Mouse (Mus musculus) intestine, embryonic 15.5 days (tissue): Measurements from ENCODE around the gene Synpo2l. TPM values are rescaled to one million over a fixed set of nuclear protein-coding genes. Genes with fewer than 3 reads are reported as not detected.

Experiments
- ATAC-seq: fragments of 200-750 bp; cut with Nextera tagmentation; 2 replicates; pipeline ENCODE4 v1.8.0; 2017; ENCODE audit warnings: moderate TSS enrichment, moderate library complexity
- H3K27ac ChIP-seq: fragments of 300-500 bp; sonication (generic); 2 replicates; pipeline ENCODE4 v1.5.1; 2015; ENCODE audit warnings: mild to moderate bottlenecking, inconsistent platforms
- H3K27me3 ChIP-seq: fragments of 300-500 bp; sonication (generic); replicated peaks from 2 replicates; pipeline ENCODE4 v1.6.1; 2015; ENCODE audit warnings: inconsistent platforms
- H3K36me3 ChIP-seq: fragments of 300-500 bp; sonication (generic); 2 replicates; pipeline ENCODE4 v1.6.1; 2015; ENCODE audit warnings: inconsistent platforms
- H3K4me1 ChIP-seq: fragments of 300-500 bp; sonication (generic); replicated peaks from 2 replicates; pipeline ENCODE4 v1.6.1; 2015; ENCODE audit warnings: inconsistent platforms
- H3K4me2 ChIP-seq: fragments of 300-500 bp; sonication (generic); replicated peaks from 2 replicates; pipeline ENCODE4 v1.6.1; 2015; ENCODE audit warnings: mild to moderate bottlenecking, inconsistent platforms
- H3K4me3 ChIP-seq: fragments of 300-500 bp; sonication (generic); replicated peaks from 2 replicates; pipeline ENCODE4 v1.5.1; 2015; ENCODE audit warnings: inconsistent platforms
- H3K9ac ChIP-seq: fragments of 300-500 bp; sonication (generic); 2 replicates; pipeline ENCODE4 v1.6.1; 2015; ENCODE audit warnings: inconsistent platforms
- H3K9me3 ChIP-seq: fragments of 300-500 bp; sonication (generic); 2 replicates; pipeline ENCODE4 v1.6.1; 2016; ENCODE audit warnings: inconsistent platforms
- WGBS: fragments of 180-500 bp; shearing (Covaris S2); methylation state at CpG from one replicate; pipeline ENCODE4 v1.1.7; 2015; 5-methylcytosine and 5-hydroxymethylcytosine counted together
- polyA plus RNA-seq: library from polyadenylated mRNA; unstranded; fragments of >200 nt; fragmentation: Nextera tagmentation; extraction: Ambion mirVana; gene quantifications from 2 replicates; pipeline ENCODE4 v1.2.1, GENCODE M21; 2015

Gene Synpo2l
- polyA plus RNA-seq, 1 experiment from 2014 or later, result 0.52 TPM

- H3K4me1 ChIP-seq, result peaks cover 43% of the 10 kb centered on the region
- 13% methylated on average over 27 of the region's 27 CpGs for WGBS
- no peak for ATAC-seq
These were observed 27.8 kb upstream of the Synpo2l start for GRCm38 (mm10) chr14:20695761-20696520.

GRCm38 (mm10) chr14:20694884-20695760, 27.0 kb upstream of the Synpo2l start, which contains the start of gene Fut11:
Fut11 (plus strand) TSS chr14:20694968.
- H3K4me2 ChIP-seq, result peak within 1 kb of the TSS; percentile 73
- H3K27ac ChIP-seq, result peak within 1 kb of the TSS; percentile 99
- peak within 1 kb of the TSS; percentile 92 for H3K9ac ChIP-seq
- ATAC-seq, result peak; percentile 94
- H3K36me3 ChIP-seq, result peaks cover 31% of the 10 kb centered on the region
- H3K4me1 ChIP-seq, result peaks cover 41% of the 10 kb centered on the region
- under 1% methylated on average over 111 of the region's 111 CpGs for WGBS
- H3K27me3 ChIP-seq, result no peaks in the 10 kb centered on the region
- peak within 1 kb of the TSS; percentile 90 for H3K4me3 ChIP-seq
- no peaks in the 10 kb centered on the region for H3K9me3 ChIP-seq

More at GRCm38 (mm10) chr14:20695761-20696520, 27.8 kb upstream of the Synpo2l start:
- peak overlapping the region; percentile 90 for H3K4me3 ChIP-seq
- peak overlapping the region; percentile 99 for H3K27ac ChIP-seq
- no peaks in the 10 kb centered on the region for H3K27me3 ChIP-seq
- H3K9me3 ChIP-seq, result no peaks in the 10 kb centered on the region
- peak overlapping the region; percentile 73 for H3K4me2 ChIP-seq
- peak overlapping the region; percentile 92 for H3K9ac ChIP-seq
- H3K36me3 ChIP-seq, result peaks cover 27% of the 10 kb centered on the region

GRCm38 (mm10) chr14:20694185-20694883, 26.2 kb upstream of the Synpo2l start:
- Histone ChIP-seq H3K36me3 (peaks cover 38% of the 10 kb centered on the region), H3K27ac (peak overlapping the region; percentile 99), H3K9ac (0 out of 2 replicates have a peak overlapping the region, but pooled peaks have one; percentile 92), H3K4me1 (peaks cover 41% of the 10 kb centered on the region), H3K27me3 (no peaks in the 10 kb centered on the region), H3K4me3 (peak overlapping the region; percentile 90), H3K4me2 (peak overlapping the region; percentile 73), H3K9me3 (no peaks in the 10 kb centered on the region)
- 48% methylated on average over 13 of the region's 13 CpGs for WGBS
- peak; percentile 25 for ATAC-seq

- Histone ChIP-seq H3K9ac (no peak overlapping the region), H3K4me3 (no peak overlapping the region), H3K9me3 (no peaks in the 10 kb centered on the region), H3K4me1 (peaks cover 35% of the 10 kb centered on the region), H3K27ac (no peak overlapping the region), H3K36me3 (peaks cover 45% of the 10 kb centered on the region), H3K27me3 (no peaks in the 10 kb centered on the region), H3K4me2 (no peak overlapping the region)
- WGBS, result 86% methylated on average over 10 of the region's 10 CpGs
- no peak for ATAC-seq
These were observed 25.5 kb upstream of the Synpo2l start for GRCm38 (mm10) chr14:20693589-20694101.

GRCm38 (mm10) chr14:20691772-20692171, 23.6 kb upstream of the Synpo2l start:
- no peak overlapping the region for H3K4me2 ChIP-seq
- H3K36me3 ChIP-seq, result peaks cover 50% of the 10 kb centered on the region
- WGBS, result 89% methylated on average over 6 of the region's 6 CpGs
- no peak overlapping the region for H3K4me3 ChIP-seq
- no peaks in the 10 kb centered on the region for H3K9me3 ChIP-seq
- no peak for ATAC-seq
- no peaks in the 10 kb centered on the region for H3K27me3 ChIP-seq
- no peak overlapping the region for H3K9ac ChIP-seq
- H3K4me1 ChIP-seq, result peaks cover 22% of the 10 kb centered on the region
- H3K27ac ChIP-seq, result no peak overlapping the region

- Histone ChIP-seq H3K4me1 (peaks cover 5% of the 10 kb centered on the region; the same call in 1 of the 2 replicates), H3K9ac (no peak overlapping the region), H3K27me3 (no peaks in the 10 kb centered on the region), H3K4me3 (no peak overlapping the region), H3K27ac (no peak overlapping the region), H3K4me2 (no peak overlapping the region), H3K36me3 (peaks cover 75% of the 10 kb centered on the region), H3K9me3 (no peaks in the 10 kb centered on the region)
- WGBS, result 82% methylated on average over 2 of the region's 2 CpGs
- no peak for ATAC-seq
These were observed 20.9 kb upstream of the Synpo2l start for GRCm38 (mm10) chr14:20689009-20689408.

- H3K4me2 ChIP-seq, result no peak overlapping the region
- 94% methylated on average over 3 of the region's 3 CpGs for WGBS
- no peaks in the 10 kb centered on the region for H3K27me3 ChIP-seq
These were observed 18.4 kb upstream of the Synpo2l start for GRCm38 (mm10) chr14:20686576-20686975.

GRCm38 (mm10) chr14:20682498-20682897, 14.3 kb upstream of the Synpo2l start:
- H3K4me1 ChIP-seq, result no peaks in the 10 kb centered on the region
- WGBS, result 61% methylated on average over 3 of the region's 3 CpGs
- no peak overlapping the region for H3K9ac ChIP-seq
- no peaks in the 10 kb centered on the region for H3K27me3 ChIP-seq
- no peaks in the 10 kb centered on the region for H3K9me3 ChIP-seq
- H3K4me2 ChIP-seq, result no peak overlapping the region
- peak; percentile 25; the same call in 1 of the 2 replicates for ATAC-seq
- peaks cover 68% of the 10 kb centered on the region for H3K36me3 ChIP-seq
- no peak overlapping the region for H3K27ac ChIP-seq
- H3K4me3 ChIP-seq, result no peak overlapping the region

More at GRCm38 (mm10) chr14:20686576-20686975, 18.4 kb upstream of the Synpo2l start:
- no peaks in the 10 kb centered on the region for H3K4me1 ChIP-seq
- no peak overlapping the region for H3K4me3 ChIP-seq
- H3K36me3 ChIP-seq, result peaks cover 76% of the 10 kb centered on the region
- no peak for ATAC-seq
- H3K9me3 ChIP-seq, result no peaks in the 10 kb centered on the region
- H3K9ac ChIP-seq, result no peak overlapping the region
- H3K27ac ChIP-seq, result no peak overlapping the region

GRCm38 (mm10) chr14:20681742-20682141, 13.6 kb upstream of the Synpo2l start:
- H3K27ac ChIP-seq, result no peak overlapping the region
- 92% methylated on average over 2 of the region's 2 CpGs for WGBS
- no peaks in the 10 kb centered on the region for H3K9me3 ChIP-seq
- no peak overlapping the region for H3K9ac ChIP-seq
- H3K4me3 ChIP-seq, result no peak overlapping the region
- H3K4me1 ChIP-seq, result no peaks in the 10 kb centered on the region
- peaks cover 69% of the 10 kb centered on the region for H3K36me3 ChIP-seq
- no peak for ATAC-seq
- no peak overlapping the region for H3K4me2 ChIP-seq
- H3K27me3 ChIP-seq, result no peaks in the 10 kb centered on the region

- 93% methylated on average over 4 of the region's 4 CpGs for WGBS
These were observed 9.8 kb upstream of the Synpo2l start for GRCm38 (mm10) chr14:20677906-20678305.

GRCm38 (mm10) chr14:20674064-20674833, 6.1 kb upstream of the Synpo2l start, which contains the start of gene Sec24c:
Sec24c (plus strand) TSS chr14:20674308.
- Histone ChIP-seq H3K4me3 (peak within 1 kb of the TSS; percentile 80), H3K36me3 (peaks cover 17% of the 10 kb centered on the region), H3K4me1 (0 out of 2 replicates have a peak, but pooled peaks cover 8% of the 10 kb centered on the region), H3K27ac (peak within 1 kb of the TSS; percentile 97), H3K9ac (peak within 1 kb of the TSS; percentile 82), H3K4me2 (peak within 1 kb of the TSS; percentile 73), H3K27me3 (no peaks in the 10 kb centered on the region), H3K9me3 (no peaks in the 10 kb centered on the region)
- peak; percentile 97 for ATAC-seq
- WGBS, result under 1% methylated on average over 43 of the region's 43 CpGs

More at GRCm38 (mm10) chr14:20677906-20678305, 9.8 kb upstream of the Synpo2l start:
- H3K4me3 ChIP-seq, result no peak overlapping the region
- ATAC-seq, result no peak
- no peak overlapping the region for H3K9ac ChIP-seq
- H3K27ac ChIP-seq, result no peak overlapping the region
- 0 out of 2 replicates have a peak, but pooled peaks cover 8% of the 10 kb centered on the region for H3K4me1 ChIP-seq
- H3K4me2 ChIP-seq, result no peak overlapping the region
- H3K27me3 ChIP-seq, result no peaks in the 10 kb centered on the region
- no peaks in the 10 kb centered on the region for H3K9me3 ChIP-seq
- H3K36me3 ChIP-seq, result peaks cover 41% of the 10 kb centered on the region
